In the genomic region with DNA sequence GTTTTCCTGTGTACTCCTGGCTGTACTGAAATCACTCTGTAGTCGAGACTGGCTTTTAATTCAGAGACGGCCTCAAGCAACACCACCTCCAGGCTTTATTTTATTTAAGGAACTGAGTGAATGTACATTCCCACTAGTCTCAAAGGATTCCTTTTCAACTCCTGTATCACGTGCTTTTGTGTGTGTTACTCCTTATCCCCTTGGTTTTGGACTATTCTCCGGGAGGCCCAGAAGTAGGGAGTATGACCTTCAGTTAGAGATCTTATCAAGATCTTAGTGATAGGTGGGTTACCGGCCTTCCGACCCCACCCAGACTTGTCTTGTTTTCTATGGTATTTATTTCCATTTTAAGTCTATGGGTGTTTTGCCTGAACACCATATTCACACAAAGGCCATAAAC, we compare ENCODE assay signal across 19 mouse cellular contexts.
"Had no signal": no experiment of that assay in that cellular context is flagged by ENCODE, and none has a peak within 500 bp of the region (broad histone marks: within the 10 kb centered on the region; RNA-seq: fewer than 3 reads in every experiment).

No protein-coding gene starts in this region.

- H3K4me1 ChIP-seq: stomach, embryonic 15.5 days had no signal

- H3K9me3 ChIP-seq: limb, embryonic 10.5 days; limb, embryonic 13.5 days; liver, embryonic 12.5 days; liver, embryonic 15.5 days; neural tube, embryonic 13.5 days; stomach, embryonic 15.5 days had no signal

- ATAC-seq: liver, embryonic 12.5 days had no signal

- H3K36me3 ChIP-seq: limb, embryonic 10.5 days; limb, embryonic 13.5 days; liver, embryonic 12.5 days; liver, embryonic 15.5 days; neural tube, embryonic 13.5 days; stomach, embryonic 15.5 days had no signal

- H3K27me3 ChIP-seq: limb, embryonic 13.5 days; liver, embryonic 12.5 days; liver, embryonic 15.5 days; neural tube, embryonic 13.5 days; stomach, embryonic 15.5 days had no signal

- H3K9ac ChIP-seq: limb, embryonic 13.5 days; liver, embryonic 12.5 days; liver, embryonic 15.5 days; neural tube, embryonic 13.5 days; stomach, embryonic 15.5 days had no signal

- H3K27ac ChIP-seq: limb, embryonic 10.5 days; limb, embryonic 13.5 days; liver, embryonic 12.5 days; liver, embryonic 15.5 days; neural tube, embryonic 13.5 days; stomach, embryonic 15.5 days had no signal

- H3K4me3 ChIP-seq: limb, embryonic 10.5 days; limb, embryonic 13.5 days; liver, embryonic 12.5 days; liver, embryonic 15.5 days; neural tube, embryonic 13.5 days; stomach, embryonic 15.5 days had no signal

- H3K4me2 ChIP-seq: limb, embryonic 13.5 days; liver, embryonic 12.5 days; liver, embryonic 15.5 days; midbrain, embryonic 11.5 days; neural tube, embryonic 13.5 days; stomach, embryonic 15.5 days had no signal

- DNase-seq: kidney, adult 9 months; kidney, postnatal 14 days; kidney, postnatal 4 days; liver; lung, adult 2 months; lung, postnatal 14 days; lung, postnatal 4 days; midbrain, embryonic 14.5 days; retina, postnatal 1 day; right cerebral cortex, postnatal 25 days; spleen, adult 18-20 months; thymus, postnatal 25 days had no signal
